Mouse (Mus musculus) layer of hippocampus, postnatal 10 days (tissue): ENCODE results near the gene Ptprs. TPM values are rescaled to one million over a fixed set of nuclear protein-coding genes. Genes with fewer than 3 reads are reported as not detected.

ENCODE experiments used
- DNase-seq, 2 experiments: peaks; one replicate each; pipeline ENCODE4 v3.0.0; 2021; ENCODE audit warnings: low spot score in 2 of 2
- total RNA-seq, 2 experiments: library from RNA; stranded (reverse); gene quantifications; 2 replicates each; pipeline ENCODE4 v1.2.3; 2021

The Ptprs gene
- total RNA-seq, 2 experiments from 2014 or later = 817 to 911 TPM

GRCm38 (mm10) chr17:56431582-56431981 lies 44.7 kb downstream of the Ptprs start:
- DNase-seq = no peak

GRCm38 (mm10) chr17:56427857-56428256 lies 48.4 kb downstream of the Ptprs start:
- DNase-seq = no peak

- no peak for DNase-seq
These were observed 50.3 kb downstream of the Ptprs start for GRCm38 (mm10) chr17:56425941-56426340.

GRCm38 (mm10) chr17:56425584-56425914 lies 50.7 kb downstream of the Ptprs start:
- peak; percentile 85 to 87 for DNase-seq

- no peak for DNase-seq
These were observed 51.3 kb downstream of the Ptprs start for GRCm38 (mm10) chr17:56424726-56425583.

GRCm38 (mm10) chr17:56420022-56420421 lies 56.3 kb downstream of the Ptprs start:
- DNase-seq = no peak

- no peak for DNase-seq
These were observed 58.0 kb downstream of the Ptprs start for GRCm38 (mm10) chr17:56418304-56418703.

- DNase-seq = no peak
These were observed 61.5 kb downstream of the Ptprs start for GRCm38 (mm10) chr17:56414785-56415184.

GRCm38 (mm10) chr17:56413113-56413512 lies 63.2 kb downstream of the Ptprs start:
- no peak for DNase-seq

- DNase-seq = no peak
These were observed 64.8 kb downstream of the Ptprs start for GRCm38 (mm10) chr17:56411437-56411836.

GRCm38 (mm10) chr17:56409759-56410158 lies 66.5 kb downstream of the Ptprs start:
- no peak for DNase-seq

GRCm38 (mm10) chr17:56408965-56409625 lies 67.2 kb downstream of the Ptprs start:
- DNase-seq = no peak

- DNase-seq = no peak
These were observed 68.9 kb downstream of the Ptprs start for GRCm38 (mm10) chr17:56407379-56407778.

GRCm38 (mm10) chr17:56406878-56407277 lies 69.4 kb downstream of the Ptprs start:
- DNase-seq = no peak

GRCm38 (mm10) chr17:56405856-56406840 lies 70.1 kb downstream of the Ptprs start:
- peak; percentile 48 to 58 for DNase-seq

GRCm38 (mm10) chr17:56405341-56405740 lies 70.9 kb downstream of the Ptprs start:
- no peak for DNase-seq

- no peak for DNase-seq
These were observed 75.2 kb downstream of the Ptprs start for GRCm38 (mm10) chr17:56401051-56401521.

GRCm38 (mm10) chr17:56400221-56400620 lies 76.1 kb downstream of the Ptprs start:
- DNase-seq = no peak

GRCm38 (mm10) chr17:56396051-56396450 lies 80.2 kb downstream of the Ptprs start:
- DNase-seq = no peak

GRCm38 (mm10) chr17:56393889-56394288 lies 82.4 kb downstream of the Ptprs start:
- no peak for DNase-seq

GRCm38 (mm10) chr17:56393238-56393637 lies 83.0 kb downstream of the Ptprs start:
- DNase-seq = no peak
